Mouse (Mus musculus) 416B (cell line): ENCODE data around the gene Pcna.

Experiments used
- DNase-seq: peaks from one replicate; pipeline ENCODE4 v3.0.0; 2011; ENCODE audit warnings: low read depth

The Pcna gene

DNA sequence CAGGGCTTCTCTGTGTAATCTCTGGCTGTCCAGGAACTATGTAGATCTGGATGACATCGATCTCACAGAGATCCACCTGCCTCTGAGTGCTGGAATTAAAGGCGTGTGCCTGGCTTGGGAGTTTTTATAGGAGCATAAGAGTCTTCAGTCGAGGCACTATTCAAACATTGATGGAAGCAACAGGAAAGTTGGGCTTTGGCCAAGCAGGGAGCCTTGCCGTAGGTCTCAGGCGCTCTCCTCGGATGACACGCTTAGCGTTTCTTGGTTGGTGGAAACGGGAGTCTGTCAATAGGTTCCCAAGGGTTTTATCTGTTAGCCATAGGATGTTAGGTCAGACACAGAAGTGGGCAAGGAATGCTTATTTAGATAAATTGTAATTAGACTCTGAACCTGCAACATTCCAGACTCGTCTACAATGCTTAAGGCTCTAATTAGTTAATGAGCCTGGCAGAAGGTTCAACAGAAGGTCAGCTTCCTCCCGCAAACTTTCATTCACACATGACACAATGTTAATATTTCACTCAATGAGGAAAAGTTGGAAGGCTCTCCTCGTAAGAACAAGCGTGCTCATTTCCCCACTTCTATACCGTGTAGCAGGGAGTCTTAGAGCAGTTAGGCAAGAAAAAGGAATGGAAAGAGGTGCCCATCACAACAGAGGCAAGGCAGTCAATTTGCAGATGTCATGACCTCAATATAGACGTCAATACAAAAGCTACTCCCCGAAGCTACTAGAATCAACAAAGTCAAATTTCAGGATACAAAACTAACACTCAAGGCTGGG is 18.9 kb downstream of the Pcna start:
- no peak for DNase-seq

DNA sequence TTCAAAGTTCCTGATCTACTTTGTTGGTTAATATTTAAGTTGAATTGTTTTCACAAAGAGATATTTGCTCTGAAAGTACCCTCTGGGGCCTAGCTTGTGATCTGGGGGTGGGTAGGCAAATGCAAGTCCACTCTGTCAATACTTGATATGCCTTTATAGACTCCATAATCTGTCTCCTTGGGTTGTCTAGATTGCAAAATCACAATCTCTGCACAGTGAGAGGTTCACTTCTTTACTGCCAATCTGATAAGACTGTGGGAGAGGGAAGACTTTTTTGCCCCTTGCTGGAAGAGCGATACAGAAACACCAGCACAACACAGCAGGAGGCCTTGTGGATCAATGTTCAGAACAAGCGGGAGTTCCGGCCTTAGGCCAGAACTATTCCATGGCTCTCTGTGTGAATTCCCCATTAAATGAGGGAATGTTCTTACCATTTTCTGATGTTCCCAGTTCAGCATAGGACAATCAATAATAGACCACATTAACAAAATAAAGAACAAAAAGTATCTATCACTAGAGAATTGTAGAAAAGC is 20.6 kb downstream of the Pcna start:
- no peak for DNase-seq

DNA sequence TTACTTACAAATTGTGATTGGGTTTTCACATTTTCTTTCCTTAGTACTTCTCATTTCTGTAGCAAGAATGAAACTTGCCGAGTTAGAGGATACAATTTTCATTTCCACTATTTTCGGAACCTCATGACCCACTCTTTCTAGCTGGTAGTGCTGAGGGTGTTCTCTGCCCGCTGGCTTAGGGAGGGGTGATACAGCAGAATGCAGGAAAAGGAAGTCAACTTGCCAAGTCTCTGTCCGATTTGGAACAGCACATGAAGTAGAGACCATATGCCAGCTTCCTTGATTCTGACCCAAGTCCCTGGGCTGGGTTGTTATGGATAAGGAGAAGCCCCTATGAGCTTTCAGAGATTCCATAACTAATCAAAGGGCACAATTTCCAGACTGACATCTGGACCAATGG is 28.8 kb downstream of the Pcna start:
- no peak for DNase-seq

DNA sequence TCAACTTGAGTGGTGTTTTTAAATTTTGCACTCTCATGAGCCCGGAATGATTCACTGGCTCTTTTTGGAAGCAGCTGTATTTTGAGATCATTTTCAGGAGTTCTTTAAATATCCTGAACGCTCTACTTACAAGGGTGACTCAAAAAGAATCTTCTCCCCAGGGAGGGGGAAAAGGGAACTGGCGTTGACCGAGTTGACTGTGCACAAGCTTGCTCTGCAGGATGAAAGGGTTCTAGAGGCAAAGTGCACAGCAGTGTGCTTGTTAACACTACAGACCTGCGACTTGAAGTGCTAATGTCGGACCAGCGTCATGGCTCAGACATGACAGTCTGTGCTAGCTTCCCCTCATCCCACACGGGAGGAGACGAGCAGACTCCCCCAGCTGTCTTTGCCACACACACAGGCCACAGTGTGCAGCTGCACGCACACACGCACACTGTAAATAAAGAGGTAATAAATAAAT is 31.5 kb downstream of the Pcna start:
- no peak for DNase-seq

DNA sequence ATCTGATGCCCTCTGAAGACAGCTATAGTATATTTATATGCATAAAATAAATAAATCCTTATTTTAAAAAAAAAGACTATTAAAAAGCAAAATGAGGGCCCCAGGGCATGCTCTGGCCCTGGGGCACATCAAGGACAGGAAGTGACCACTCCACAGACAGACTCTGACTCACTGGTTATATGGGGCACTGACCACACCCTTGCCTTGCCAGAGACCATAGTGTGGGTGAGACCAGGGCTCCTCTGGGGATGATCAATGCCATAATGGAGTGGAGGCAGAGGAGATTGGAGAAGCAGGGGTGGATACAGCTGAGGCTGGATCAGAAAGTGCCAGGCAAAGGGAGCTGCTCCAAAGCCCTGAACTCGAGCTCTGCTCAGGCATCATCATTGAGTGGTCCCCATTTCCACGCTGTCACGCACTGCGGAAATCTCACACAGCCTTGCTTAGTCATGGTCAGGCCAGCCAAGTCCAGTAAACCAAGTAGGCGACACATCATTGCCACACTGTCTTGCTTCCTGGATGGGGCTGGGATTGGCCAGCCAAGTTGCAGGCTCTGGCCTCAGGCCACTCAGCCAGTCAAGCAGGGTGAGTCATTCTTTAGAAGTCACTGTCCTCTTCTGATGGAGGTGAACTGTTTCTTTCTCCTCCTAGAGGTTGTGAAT is 41.0 kb downstream of the Pcna start:
- peak; percentile 95 for DNase-seq

DNA sequence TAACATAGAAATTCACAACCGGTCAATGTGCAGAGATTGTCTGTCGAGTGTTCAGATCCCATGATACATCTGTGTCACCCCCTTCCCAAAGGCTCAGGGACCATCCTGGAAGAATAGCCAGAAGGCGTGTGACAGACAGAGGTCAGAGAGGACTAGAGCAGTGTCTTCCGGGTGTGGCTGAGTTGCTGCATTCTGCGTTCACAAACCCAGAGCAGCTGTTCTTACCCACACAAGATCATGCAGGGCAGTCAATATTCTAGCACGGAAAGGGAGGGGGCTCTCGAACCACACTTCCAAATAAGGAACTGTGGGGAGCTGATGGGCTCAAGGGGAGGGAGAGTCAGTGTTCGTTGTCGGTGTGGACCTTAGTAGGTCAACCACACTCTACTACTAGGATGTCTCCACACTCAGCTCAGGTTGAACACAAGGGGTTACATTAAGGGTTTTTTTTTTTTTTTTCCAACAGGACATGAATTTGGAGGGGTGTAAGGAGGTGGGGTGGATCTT is 42.3 kb downstream of the Pcna start:
- peak; percentile 13 for DNase-seq

DNA sequence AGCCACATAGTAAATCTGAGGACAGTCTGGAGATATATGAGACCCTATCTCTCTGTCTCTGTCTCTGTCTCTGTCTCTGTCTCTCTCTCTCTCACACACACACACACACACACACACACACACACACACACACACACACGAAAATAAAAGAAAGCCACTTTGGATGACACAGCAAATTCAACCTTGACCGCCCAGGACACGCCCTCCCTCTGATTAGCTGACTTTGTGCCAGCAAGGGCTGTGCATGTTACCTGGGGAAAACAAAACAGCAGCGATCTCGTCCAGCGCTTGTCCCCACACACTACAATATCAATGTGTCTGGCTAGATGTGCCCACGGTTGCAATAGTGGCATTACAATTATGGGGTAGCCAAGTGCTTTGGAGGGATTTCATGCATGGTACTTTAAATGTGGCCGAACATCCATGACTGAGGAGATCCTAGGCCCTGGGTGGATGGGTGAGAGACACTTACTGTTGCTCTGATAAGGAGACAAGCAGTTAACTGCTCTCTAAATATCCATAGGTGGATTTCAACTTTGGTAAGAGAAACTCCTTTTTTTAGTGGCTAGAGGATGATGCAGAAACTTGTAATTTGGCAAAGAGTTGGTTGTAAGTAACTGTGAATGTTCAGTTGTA is 44.8 kb downstream of the Pcna start:
- peak; percentile 53 for DNase-seq

DNA sequence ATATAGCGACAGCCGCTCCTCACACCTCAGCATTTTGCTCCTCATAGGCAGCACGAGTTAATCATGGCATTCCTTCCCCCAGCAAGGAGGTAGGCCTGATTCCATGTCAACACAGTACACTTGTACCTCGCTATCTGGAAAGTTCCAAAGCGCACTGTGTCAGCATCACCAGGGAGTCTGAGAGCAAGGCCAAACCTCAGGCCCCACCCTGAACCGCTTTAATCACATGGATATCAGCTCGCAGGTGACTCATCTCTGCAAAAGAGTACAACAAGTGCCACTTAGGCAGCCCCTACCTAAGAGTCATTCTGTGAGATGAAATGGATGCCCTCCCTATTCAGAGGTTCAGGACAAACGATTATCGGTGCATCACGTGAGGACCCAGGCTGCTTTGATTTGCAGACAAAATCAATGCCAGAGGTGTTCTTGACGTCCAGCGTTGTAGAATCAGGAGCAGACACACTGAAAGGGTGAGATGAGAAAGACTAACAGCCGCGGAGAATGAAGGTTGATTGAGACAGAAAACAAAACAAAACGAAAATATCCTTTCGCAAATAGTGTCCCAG is 46.7 kb downstream of the Pcna start:
- DNase-seq = peak; percentile 41

DNA sequence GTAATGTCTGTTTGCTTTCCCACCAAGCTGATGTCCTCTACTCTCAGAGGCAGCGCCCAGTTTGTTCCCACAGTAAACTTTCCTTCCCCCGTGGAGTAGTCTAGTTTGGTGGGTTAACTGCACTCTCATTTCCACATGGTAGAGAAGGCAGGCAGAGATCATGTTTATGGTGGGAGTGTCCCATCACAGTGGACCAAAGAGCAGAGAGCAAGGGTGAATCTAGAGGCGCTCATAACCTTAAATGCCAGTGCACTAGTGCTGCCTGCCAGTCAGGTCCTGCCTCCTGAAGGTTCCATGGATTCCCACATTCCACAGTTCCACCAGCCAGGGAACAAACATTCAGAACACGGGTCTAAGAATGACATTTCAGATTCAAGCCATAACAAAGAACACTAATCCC is 47.6 kb downstream of the Pcna start:
- no peak for DNase-seq

DNA sequence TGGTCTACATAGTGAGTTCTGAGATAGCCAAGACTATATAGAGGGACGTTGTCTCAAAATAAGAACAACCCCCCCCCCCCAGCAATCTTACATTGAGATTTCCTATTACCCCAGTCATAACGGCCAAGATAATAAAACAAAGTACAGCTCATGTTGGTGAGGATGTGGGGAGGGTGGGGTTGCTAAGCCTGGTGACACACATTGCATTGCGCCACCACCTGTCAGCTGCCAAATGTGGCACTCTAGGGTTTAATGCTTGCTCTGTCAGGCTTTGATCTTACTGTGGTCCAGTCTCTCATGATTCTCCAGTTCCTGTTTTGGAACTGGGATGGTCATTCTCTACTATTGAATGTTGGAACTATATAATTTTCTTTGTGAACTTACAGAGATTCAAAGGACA is 49.3 kb downstream of the Pcna start:
- peak; percentile 91 for DNase-seq

DNA sequence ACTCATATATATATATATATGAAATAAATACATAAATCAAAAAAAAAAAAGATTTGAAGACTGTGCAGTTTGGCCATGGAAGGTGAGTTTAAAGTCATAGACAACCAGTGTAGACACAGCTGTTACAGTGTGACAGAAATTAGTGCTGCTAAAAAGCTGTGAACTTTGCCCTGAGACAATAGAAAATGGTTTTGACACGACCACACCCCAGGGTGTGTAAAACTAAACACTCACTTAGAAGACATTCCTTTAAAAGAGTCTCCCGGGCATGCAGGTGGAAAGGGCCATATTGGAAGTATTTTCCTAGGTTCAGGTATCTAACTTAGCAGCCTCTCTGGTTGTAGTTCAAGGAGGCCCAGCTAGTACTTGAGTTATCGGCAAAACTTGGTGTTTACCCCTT is 49.9 kb downstream of the Pcna start:
- no peak for DNase-seq
